Mouse (Mus musculus) bone marrow macrophage, adult 2 months (primary cell): Measurements from ENCODE around the gene Tsc22d2.

ENCODE experiments used
- CTCF ChIP-seq: IDR thresholded peaks from 2 replicates; pipeline ENCODE4 v1.5.1; 2012; ENCODE audit warnings: low read depth, mild to moderate bottlenecking, low read length, moderate library complexity
- POLR2A ChIP-seq: IDR thresholded peaks from 2 replicates; pipeline ENCODE4 v1.6.1; 2012; ENCODE audit warnings: mild to moderate bottlenecking, low read depth, low read length, borderline replicate concordance

- TF ChIP-seq CTCF (no peak), POLR2A (no peak)
Observed at GRCm38 (mm10) chr3:58455255-58455654, 40.7 kb downstream of the Tsc22d2 start.
